Mouse (Mus musculus): ENCODE data around the gene Tmem211.
A peak's percentile ranks its signal among the peaks of the same experiment; 100 is the strongest.

Gene Tmem211

DNA sequence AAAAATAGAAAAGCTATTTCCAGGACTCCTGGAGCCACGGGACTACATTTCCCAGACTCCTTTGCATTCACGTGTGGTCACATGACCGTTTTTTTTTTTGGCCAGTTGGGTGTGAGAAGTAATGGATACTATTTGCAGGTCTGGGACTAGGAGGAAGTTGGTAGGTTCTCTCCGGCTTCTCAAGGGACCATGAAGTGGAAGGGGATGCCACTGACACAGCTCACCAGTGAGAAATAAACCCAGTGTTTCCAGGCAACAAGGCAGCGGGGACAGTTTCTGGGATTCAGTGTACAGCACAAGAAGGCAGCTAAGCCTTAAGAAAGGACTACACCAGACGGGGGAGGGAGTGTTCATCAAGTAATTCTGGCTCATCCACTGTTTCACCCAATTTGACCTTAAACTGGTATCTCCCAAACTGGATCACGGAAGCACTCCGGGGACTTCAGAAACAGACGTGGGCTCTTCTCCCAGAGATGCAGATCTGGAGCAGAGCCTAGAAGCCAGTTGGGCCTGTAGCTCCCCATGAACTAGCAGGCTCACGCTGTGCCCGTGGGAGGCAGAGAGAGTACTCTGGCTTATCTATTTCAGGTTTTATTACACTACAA lies 44.6 kb downstream of the Tmem211 start:
- DNase-seq (ENCODE audit: low read depth, low spot score) = peak; percentile 14

GRCm38 (mm10) chr5:113275839-113276238 lies 49.1 kb downstream of the Tmem211 start:
- no peak for DNase-seq (ENCODE audit: low read depth, low spot score)

GRCm38 (mm10) chr5:113280138-113280856 lies 53.6 kb downstream of the Tmem211 start:
- DNase-seq (ENCODE audit: low read depth, low spot score) = peak; percentile 65

DNA sequence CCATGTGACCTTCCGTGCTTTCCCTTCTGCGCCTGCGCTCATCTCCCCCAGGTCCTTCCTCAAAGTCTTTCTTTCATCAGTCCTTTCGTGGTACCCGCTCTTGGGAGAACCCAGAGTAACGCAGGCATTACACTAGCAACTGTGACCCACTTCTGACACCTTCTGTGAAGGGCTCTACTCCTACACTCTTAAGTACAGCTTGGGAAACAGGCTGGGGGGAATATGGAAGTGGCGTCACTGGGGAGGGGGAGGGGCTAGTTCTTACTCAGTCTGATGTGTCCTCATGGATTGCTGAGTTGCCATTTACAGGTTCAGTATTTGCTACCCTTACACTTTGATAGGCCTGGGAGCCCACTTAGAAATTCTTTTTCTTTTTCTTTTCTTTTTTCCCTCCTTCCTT lies 54.8 kb downstream of the Tmem211 start:
- no peak for DNase-seq (ENCODE audit: low read depth, low spot score)

GRCm38 (mm10) chr5:113283726-113284125 lies 57.0 kb downstream of the Tmem211 start:
- no peak for DNase-seq (ENCODE audit: low read depth, low spot score)

DNA sequence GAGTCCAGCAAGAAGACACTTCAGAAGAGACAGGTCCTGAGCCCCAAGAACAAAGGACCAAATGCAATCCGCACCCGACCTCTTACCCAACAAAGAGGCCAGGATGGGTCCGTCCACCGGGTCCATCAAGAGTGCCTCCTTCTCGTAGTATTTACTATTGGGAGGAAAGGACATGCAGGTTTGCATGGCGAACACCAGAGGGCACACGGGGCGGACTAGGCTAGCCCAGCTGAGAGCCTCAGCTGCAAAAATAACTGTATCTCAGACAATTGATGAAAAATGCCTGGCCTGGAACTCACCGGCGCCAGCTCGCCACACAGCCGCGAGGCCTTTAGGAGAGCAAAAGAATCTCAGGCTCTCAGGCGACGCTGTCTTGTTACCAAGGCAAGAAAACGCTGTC lies 58.8 kb downstream of the Tmem211 start:
- no peak for DNase-seq (ENCODE audit: low read depth, low spot score)

- DNase-seq (ENCODE audit: low read depth, low spot score) = no peak
Observed at GRCm38 (mm10) chr5:113286048-113286447, 59.3 kb downstream of the Tmem211 start.

GRCm38 (mm10) chr5:113286591-113287520 lies 60.1 kb downstream of the Tmem211 start:
- peak; percentile 61 for DNase-seq (ENCODE audit: low read depth, low spot score)

GRCm38 (mm10) chr5:113287762-113288161 lies 61.1 kb downstream of the Tmem211 start:
- no peak for DNase-seq (ENCODE audit: low read depth, low spot score)

- DNase-seq (ENCODE audit: low read depth, low spot score) = no peak
Observed at GRCm38 (mm10) chr5:113288490-113288889, 61.8 kb downstream of the Tmem211 start.

Data from retina, postnatal 7 days (tissue).